Mouse (Mus musculus) kidney, adult 2 months (tissue): ENCODE measurements around the gene Zfp799.

ENCODE experiments used
- CTCF ChIP-seq: fragments of 200-500 bp; conservative IDR thresholded peaks from 2 replicates; pipeline ENCODE4 v1.5.1; 2011; ENCODE audit warnings: low read depth, mild to moderate bottlenecking, control low read depth, low read length, moderate library complexity, mixed read lengths; ENCODE audit not compliant: insufficient read depth, insufficient read length
- POLR2A ChIP-seq: fragments of 200-500 bp; IDR thresholded peaks from one replicate; pipeline ENCODE4 v1.6.1; 2011; ENCODE audit warnings: low read depth, low read length, control low read depth

DNA sequence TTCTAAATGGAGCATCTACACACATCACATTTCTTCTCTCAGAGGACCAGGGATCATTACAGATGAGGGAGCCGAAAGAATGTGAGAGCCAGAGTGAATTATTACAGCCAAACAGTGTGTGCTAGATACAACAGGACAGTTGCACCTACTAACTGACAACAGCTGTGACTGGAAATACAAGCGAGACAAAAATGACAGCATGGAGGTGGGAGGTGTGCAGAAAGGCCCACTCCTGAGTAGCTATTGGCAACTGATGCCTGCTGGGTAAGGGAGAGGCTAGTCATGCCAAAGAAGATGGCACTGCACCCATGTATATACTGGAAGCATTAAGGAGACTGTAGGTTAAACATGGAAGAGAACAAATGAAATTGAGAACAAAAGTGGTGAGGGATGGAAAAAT, 63.6 kb downstream of the Zfp799 start:
- TF ChIP-seq POLR2A: no peak
- no peak for TF ChIP-seq CTCF
